Mouse (Mus musculus): ENCODE data around the gene Nhsl1. TPM values are rescaled to one million over a fixed set of nuclear protein-coding genes. Genes with fewer than 3 reads are reported as not detected.

Nhsl1 gene
- total and polyA plus RNA-seq, 3 experiments, result 0.22 TPM; not detected in 2

GRCm38 (mm10) chr10:18561445-18561844 is 242.7 kb downstream of the Nhsl1 start:
- no peaks in the 10 kb centered on the region for H3K4me1 ChIP-seq (ENCODE audit: insufficient read depth, low read depth, low read length)
- no peak overlapping the region for H3K4me3 ChIP-seq (ENCODE audit: low read depth, low read length)
- ATAC-seq (ENCODE audit: extremely low read depth, insufficient number of reproducible peaks, low FRiP score, poor library complexity, severe bottlenecking) (no peak), DNase-seq (ENCODE audit: low spot score) (no peak)
- no peaks in the 10 kb centered on the region for H3K9me3 ChIP-seq (replicated peaks)
- no peak for TF ChIP-seq POLR2AphosphoS5 (IDR thresholded peaks at IDR 0.05; ENCODE audit: insufficient replicate concordance, low read depth, low read length)
- peaks cover 3% of the 10 kb centered on the region; the same call in 1 of the 2 replicates for H3K27me3 ChIP-seq (ENCODE audit: insufficient read depth, low read length)
- H3K36me3 ChIP-seq (replicated peaks), result no peaks in the 10 kb centered on the region

- no peak for DNase-seq (ENCODE audit: low spot score)
- ATAC-seq (ENCODE audit: extremely low read depth, insufficient number of reproducible peaks, low FRiP score, poor library complexity, severe bottlenecking), result no peak; the same call in 1 of the 2 replicates
- no peaks in the 10 kb centered on the region for H3K36me3 ChIP-seq (replicated peaks)
Measured at GRCm38 (mm10) chr10:18562940-18563339, 244.2 kb downstream of the Nhsl1 start.

GRCm38 (mm10) chr10:18572581-18572980 is 253.8 kb downstream of the Nhsl1 start:
- no peak overlapping the region for H3K4me3 ChIP-seq (ENCODE audit: low read depth, low read length)
- H3K27me3 ChIP-seq (ENCODE audit: insufficient read depth, low read length), result no peaks in the 10 kb centered on the region
- ATAC-seq (ENCODE audit: extremely low read depth, insufficient number of reproducible peaks, low FRiP score, poor library complexity, severe bottlenecking) (no peak), DNase-seq (ENCODE audit: low spot score) (no peak)
- no peaks in the 10 kb centered on the region for H3K4me1 ChIP-seq (ENCODE audit: insufficient read depth, low read depth, low read length)
- H3K36me3 ChIP-seq (replicated peaks), result no peaks in the 10 kb centered on the region
- H3K9me3 ChIP-seq (replicated peaks), result no peaks in the 10 kb centered on the region
- TF ChIP-seq CTCF (IDR thresholded peaks at IDR 0.05; ENCODE audit: low read depth, low read length) (no peak), POLR2AphosphoS5 (IDR thresholded peaks at IDR 0.05; ENCODE audit: insufficient replicate concordance, low read depth, low read length) (no peak), GATA2 (IDR thresholded peaks at IDR 0.05; ENCODE audit: borderline replicate concordance, low read depth, low read length) (no peak), TAL1 (conservative IDR thresholded peaks at IDR 0.05; ENCODE audit: low read depth, low read length) (no peak), GATA1 (IDR thresholded peaks at IDR 0.05; ENCODE audit: borderline replicate concordance, low read length) (no peak)

More at GRCm38 (mm10) chr10:18562940-18563339, 244.2 kb downstream of the Nhsl1 start:
- no peak overlapping the region for H3K4me3 ChIP-seq (ENCODE audit: low read depth, low read length)
- TF ChIP-seq POLR2AphosphoS5 (IDR thresholded peaks at IDR 0.05; ENCODE audit: insufficient replicate concordance, low read depth, low read length) (no peak), TAL1 (conservative IDR thresholded peaks at IDR 0.05; ENCODE audit: low read depth, low read length) (no peak), CTCF (IDR thresholded peaks at IDR 0.05; ENCODE audit: low read depth, low read length) (no peak), GATA2 (IDR thresholded peaks at IDR 0.05; ENCODE audit: borderline replicate concordance, low read depth, low read length) (no peak), GATA1 (IDR thresholded peaks at IDR 0.05; ENCODE audit: borderline replicate concordance, low read length) (no peak)
- H3K27me3 ChIP-seq (ENCODE audit: insufficient read depth, low read length), result peaks cover 3% of the 10 kb centered on the region; the same call in 1 of the 2 replicates
- no peaks in the 10 kb centered on the region for H3K9me3 ChIP-seq (replicated peaks)
- no peaks in the 10 kb centered on the region for H3K4me1 ChIP-seq (ENCODE audit: insufficient read depth, low read depth, low read length)

Other genes with a start within 250 kb of the Nhsl1 start
- not detected in 2 replicates for gene Ect2l, start 108.1 kb upstream of the Nhsl1 start, total RNA-seq (2014; fragmentation: Nextera tagmentation)
- gene Ect2l, start 108.1 kb upstream of the Nhsl1 start, total RNA-seq (2017), result 0.22 TPM in 1 of 2 replicates, not detected in the other
- gene Ect2l, start 108.1 kb upstream of the Nhsl1 start, polyA plus RNA-seq (2012), result not detected in 2 replicates
- gene Ccdc28a, start 84.0 kb upstream of the Nhsl1 start, total RNA-seq (2014; fragmentation: Nextera tagmentation), result 8.8 and 22.3 TPM in 2 replicates
- gene Ccdc28a, start 84.0 kb upstream of the Nhsl1 start, total RNA-seq (2017), result 18.6 and 20.0 TPM in 2 replicates
- gene Ccdc28a, start 84.0 kb upstream of the Nhsl1 start, polyA plus RNA-seq (2012), result 0.81 and 1.0 TPM in 2 replicates
- not detected in 2 replicates for gene Hebp2, start 227.1 kb downstream of the Nhsl1 start, total RNA-seq (2014; fragmentation: Nextera tagmentation)
- gene Hebp2, start 227.1 kb downstream of the Nhsl1 start, total RNA-seq (2017), result not detected in 2 replicates
- not detected in 2 replicates for gene Hebp2, start 227.1 kb downstream of the Nhsl1 start, polyA plus RNA-seq (2012)